8 mouse cellular contexts compared by ENCODE assay signal in genomic region chr1:86440887-86441723, GRCm38 (mm10). TPM values are rescaled to one million over a fixed set of nuclear protein-coding genes. Genes with fewer than 3 reads are reported as not detected.
DNase-seq lines count a peak whose midpoint lies in the region; ATAC-seq lines count a peak whose summit lies in the region.

No protein-coding gene starts in this region.

- peak; percentile 51 for ATAC-seq in heart, embryonic 12.5 days (ENCODE audit: insufficient number of reproducible peaks, low FRiP score)
- ATAC-seq in kidney, embryonic 16.5 days (ENCODE audit: low FRiP score, low TSS enrichment) = peak; percentile 49
- peak; percentile 52 for ATAC-seq in lung, embryonic 15.5 days (ENCODE audit: borderline replicate concordance, extremely low read depth, low FRiP score, low TSS enrichment)
- ATAC-seq in neural tube, embryonic 15.5 days (ENCODE audit: low FRiP score) = peak; percentile 43

- no peaks in the 10 kb centered on the region for H3K9me3 ChIP-seq in heart, embryonic 12.5 days (replicated peaks)
- H3K9me3 ChIP-seq in kidney, embryonic 16.5 days (ENCODE audit: low read length) = no peaks in the 10 kb centered on the region
- no peaks in the 10 kb centered on the region for H3K9me3 ChIP-seq in lung, embryonic 15.5 days
- H3K9me3 ChIP-seq in neural tube, embryonic 15.5 days (replicated peaks) = no peaks in the 10 kb centered on the region

- no peaks in the 10 kb centered on the region for H3K27me3 ChIP-seq in heart, embryonic 12.5 days (replicated peaks)
- H3K27me3 ChIP-seq in kidney, embryonic 16.5 days (ENCODE audit: insufficient read depth, low read length) = no peaks in the 10 kb centered on the region
- no peaks in the 10 kb centered on the region for H3K27me3 ChIP-seq in lung, embryonic 15.5 days
- no peaks in the 10 kb centered on the region for H3K27me3 ChIP-seq in neural tube, embryonic 15.5 days (replicated peaks)

- H3K36me3 ChIP-seq in heart, embryonic 12.5 days = no peaks in the 10 kb centered on the region
- H3K36me3 ChIP-seq in kidney, embryonic 16.5 days (ENCODE audit: insufficient read depth, low read length) = no peaks in the 10 kb centered on the region
- no peaks in the 10 kb centered on the region for H3K36me3 ChIP-seq in lung, embryonic 15.5 days
- H3K36me3 ChIP-seq in neural tube, embryonic 15.5 days = no peaks in the 10 kb centered on the region

- peak overlapping the region; percentile 76 for H3K4me2 ChIP-seq in heart, embryonic 12.5 days
- peak overlapping the region; percentile 75 for H3K4me2 ChIP-seq in kidney, embryonic 16.5 days (replicated peaks; ENCODE audit: low read depth, low read length)
- H3K4me2 ChIP-seq in lung, embryonic 15.5 days = peak overlapping the region; percentile 89
- peak overlapping the region; percentile 88 for H3K4me2 ChIP-seq in neural tube, embryonic 15.5 days

- H3K9ac ChIP-seq in heart, embryonic 12.5 days = peak overlapping the region; percentile 85
- H3K9ac ChIP-seq in kidney, embryonic 16.5 days (replicated peaks; ENCODE audit: low read length) = peak overlapping the region; percentile 94
- peak overlapping the region; percentile 85 for H3K9ac ChIP-seq in lung, embryonic 15.5 days
- peak overlapping the region; percentile 76 for H3K9ac ChIP-seq in neural tube, embryonic 15.5 days (replicated peaks)

- peaks cover 63% of the 10 kb centered on the region for H3K4me1 ChIP-seq in heart, embryonic 12.5 days (replicated peaks)
- H3K4me1 ChIP-seq in kidney, embryonic 16.5 days (ENCODE audit: insufficient read depth, low read length) = peaks cover 44% of the 10 kb centered on the region
- H3K4me1 ChIP-seq in lung, embryonic 15.5 days = peaks cover 54% of the 10 kb centered on the region
- H3K4me1 ChIP-seq in neural tube, embryonic 15.5 days = peaks cover 47% of the 10 kb centered on the region

- under 1% methylated on average over 28 of the region's 29 CpGs for WGBS in heart, embryonic 12.5 days
- WGBS in kidney, embryonic 16.5 days = under 1% methylated on average over 24 of the region's 29 CpGs
- under 1% methylated on average over 28 of the region's 29 CpGs for WGBS in lung, embryonic 15.5 days
- under 1% methylated on average over 24 of the region's 29 CpGs for WGBS in neural tube, embryonic 15.5 days

- peak; percentile 81 to 83 for DNase-seq in B cell, adult 2 months
- DNase-seq in Muller cell, postnatal 12 days (ENCODE audit: inconsistent ontology term) = peak; percentile 57
- DNase-seq in embryo, embryonic 10.5 days (ENCODE audit: low spot score) = peak; percentile 85
- DNase-seq in thymus, postnatal 36 days = peak; percentile 76 to 82

- peak overlapping the region; percentile 46 for H3K4me3 ChIP-seq in heart, embryonic 12.5 days
- H3K4me3 ChIP-seq in kidney, embryonic 16.5 days (ENCODE audit: low read length) = peak overlapping the region; percentile 48
- H3K4me3 ChIP-seq in lung, embryonic 15.5 days = peak overlapping the region; percentile 48
- H3K4me3 ChIP-seq in neural tube, embryonic 15.5 days (replicated peaks) = peak overlapping the region; percentile 49

- H3K27ac ChIP-seq in heart, embryonic 12.5 days (ENCODE audit: poor library complexity, severe bottlenecking) = peak overlapping the region; percentile 98
- H3K27ac ChIP-seq in kidney, embryonic 16.5 days (ENCODE audit: low read length) = peak overlapping the region; percentile 99
- peak overlapping the region; percentile 100 for H3K27ac ChIP-seq in lung, embryonic 15.5 days
- peak overlapping the region; percentile 98 for H3K27ac ChIP-seq in neural tube, embryonic 15.5 days (replicated peaks)

RNA-seq across cellular contexts. Expression of gene Tex44, which starts 15.0 kb away (rescaled TPM):
- not detected in 2 replicates for polyA plus RNA-seq in heart, embryonic 12.5 days (2016; fragmentation: Nextera tagmentation; extraction: Ambion mirVana)
- not detected in 2 replicates for polyA plus RNA-seq in kidney, embryonic 16.5 days (2015; fragmentation: Nextera tagmentation; extraction: Ambion mirVana)
- not detected in 2 replicates for polyA plus RNA-seq in lung, embryonic 15.5 days (2015; fragmentation: Nextera tagmentation; extraction: Ambion mirVana)
- polyA plus RNA-seq in neural tube, embryonic 15.5 days (2015; fragmentation: Nextera tagmentation; extraction: Ambion mirVana) = not detected in 2 replicates

RNA-seq across cellular contexts. Expression of gene Nmur1, which starts 15.1 kb away (rescaled TPM):
- not detected in 2 replicates for polyA plus RNA-seq in heart, embryonic 12.5 days (2016; fragmentation: Nextera tagmentation; extraction: Ambion mirVana)
- polyA plus RNA-seq in kidney, embryonic 16.5 days (2015; fragmentation: Nextera tagmentation; extraction: Ambion mirVana) = 0.12 TPM in 1 of 2 replicates, not detected in the other
- polyA plus RNA-seq in lung, embryonic 15.5 days (2015; fragmentation: Nextera tagmentation; extraction: Ambion mirVana) = 0.17 TPM in 1 of 2 replicates, not detected in the other
- polyA plus RNA-seq in neural tube, embryonic 15.5 days (2015; fragmentation: Nextera tagmentation; extraction: Ambion mirVana) = 0.13 TPM in 1 of 2 replicates, not detected in the other

Comparison
In these comparisons a context has a peak if more than half of its experiments do, and no peak if none do; other contexts are left out.
1. Peak in every context shown above with its lines: DNase-seq, ATAC-seq, H3K4me3 ChIP-seq and H3K27ac ChIP-seq.